Mouse (Mus musculus) bone marrow macrophage, adult 2 months (primary cell): Measurements from ENCODE around the gene Tctex1d1.

Source experiments
- CTCF ChIP-seq: IDR thresholded peaks from 2 replicates; pipeline ENCODE4 v1.5.1; 2012; ENCODE audit warnings: low read depth, mild to moderate bottlenecking, low read length, moderate library complexity
- POLR2A ChIP-seq: IDR thresholded peaks from 2 replicates; pipeline ENCODE4 v1.6.1; 2012; ENCODE audit warnings: mild to moderate bottlenecking, low read depth, low read length, borderline replicate concordance

- TF ChIP-seq CTCF (no peak), POLR2A (no peak)
Measured at GRCm38 (mm10) chr4:102972071-102972470, 6.3 kb upstream of the Tctex1d1 start.
